Mouse (Mus musculus) neural tube, embryonic 13.5 days (tissue): ENCODE results near the gene Klra1. TPM values are rescaled to one million over a fixed set of nuclear protein-coding genes. Genes with fewer than 3 reads are reported as not detected.
"Not testable (repeated sequence)": the region's sequence is repeated elsewhere in the genome, so short reads cannot be mapped to it uniquely, and the experiment has no call there.

ENCODE experiments used
- ATAC-seq: fragments of 200-750 bp; cut with Nextera tagmentation; 2 replicates; pipeline ENCODE4 v1.8.0; 2017; ENCODE audit warnings: low read depth, mild to moderate bottlenecking, moderate TSS enrichment, moderate library complexity
- H3K27ac ChIP-seq: fragments of 300-500 bp; sonication (generic); replicated peaks from 2 replicates; pipeline ENCODE4 v1.5.1; 2015; ENCODE audit warnings: moderate library complexity, mild to moderate bottlenecking, inconsistent platforms
- H3K27me3 ChIP-seq: fragments of 300-500 bp; sonication (generic); 2 replicates; pipeline ENCODE4 v1.6.1; 2015; ENCODE audit warnings: mild to moderate bottlenecking, inconsistent platforms
- H3K36me3 ChIP-seq: fragments of 300-500 bp; sonication (generic); 2 replicates; pipeline ENCODE4 v1.6.1; 2015; ENCODE audit warnings: mild to moderate bottlenecking, inconsistent platforms
- H3K4me1 ChIP-seq: fragments of 300-500 bp; sonication (generic); replicated peaks from 2 replicates; pipeline ENCODE4 v1.6.1; 2015; ENCODE audit warnings: inconsistent platforms
- H3K4me2 ChIP-seq: fragments of 300-500 bp; sonication (generic); 2 replicates; pipeline ENCODE4 v1.6.1; 2015; ENCODE audit warnings: inconsistent platforms, mild to moderate bottlenecking, moderate library complexity
- H3K4me3 ChIP-seq: fragments of 300-500 bp; sonication (generic); 2 replicates; pipeline ENCODE4 v1.5.1; 2015; ENCODE audit warnings: mild to moderate bottlenecking, inconsistent platforms
- H3K9ac ChIP-seq: fragments of 300-500 bp; sonication (generic); 2 replicates; pipeline ENCODE4 v1.6.1; 2015; ENCODE audit warnings: moderate library complexity, mild to moderate bottlenecking, inconsistent platforms
- H3K9me3 ChIP-seq: fragments of 300-500 bp; sonication (generic); 2 replicates; pipeline ENCODE4 v1.6.1; 2016; ENCODE audit warnings: inconsistent platforms
- WGBS: fragments of 180-500 bp; shearing (Covaris S2); methylation state at CpG from one replicate; pipeline ENCODE4 v1.1.7; 2015; 5-methylcytosine and 5-hydroxymethylcytosine counted together
- polyA plus RNA-seq: library from polyadenylated mRNA; unstranded; fragments of >200 nt; fragmentation: Nextera tagmentation; extraction: Ambion mirVana; gene quantifications from 2 replicates; pipeline ENCODE4 v1.2.1, GENCODE M21; 2015

Gene Klra1
- not detected in 2 replicates for polyA plus RNA-seq

DNA sequence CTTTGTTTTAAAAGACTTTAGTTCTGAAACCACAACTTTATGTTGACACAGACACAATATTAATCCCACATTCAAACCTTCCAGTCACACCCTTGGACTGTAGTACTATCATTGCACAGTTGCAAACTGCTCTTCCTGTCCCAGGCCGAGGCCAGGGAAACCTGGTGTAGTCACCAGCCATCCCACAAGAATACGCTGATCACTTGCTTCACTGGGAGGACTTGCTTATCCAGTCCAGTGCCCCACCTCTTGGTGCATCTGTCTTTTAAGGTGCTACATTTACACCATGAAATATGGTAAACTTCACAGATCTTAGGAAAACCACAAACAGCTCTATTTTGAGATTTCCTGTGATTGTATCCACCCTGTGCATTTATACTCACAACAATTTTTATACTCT is at the start of gene Klra1:
Gene Klra1, minus strand, starts transcription at position 125 of the 400 bp plus-strand sequence.
- H3K27me3 ChIP-seq: no peaks in the 10 kb centered on the region
- H3K9me3 ChIP-seq: peaks cover 18% of the 10 kb centered on the region
- H3K36me3 ChIP-seq: no peaks in the 10 kb centered on the region
- H3K27ac ChIP-seq: no peak within 1 kb of the TSS
- no peak within 1 kb of the TSS for H3K4me2 ChIP-seq
- H3K4me1 ChIP-seq: no peaks in the 10 kb centered on the region
- WGBS: 82% methylated on average over 2 of the region's 2 CpGs
- no peak within 1 kb of the TSS for H3K9ac ChIP-seq
- no peak within 1 kb of the TSS for H3K4me3 ChIP-seq
- no peak for ATAC-seq

DNA sequence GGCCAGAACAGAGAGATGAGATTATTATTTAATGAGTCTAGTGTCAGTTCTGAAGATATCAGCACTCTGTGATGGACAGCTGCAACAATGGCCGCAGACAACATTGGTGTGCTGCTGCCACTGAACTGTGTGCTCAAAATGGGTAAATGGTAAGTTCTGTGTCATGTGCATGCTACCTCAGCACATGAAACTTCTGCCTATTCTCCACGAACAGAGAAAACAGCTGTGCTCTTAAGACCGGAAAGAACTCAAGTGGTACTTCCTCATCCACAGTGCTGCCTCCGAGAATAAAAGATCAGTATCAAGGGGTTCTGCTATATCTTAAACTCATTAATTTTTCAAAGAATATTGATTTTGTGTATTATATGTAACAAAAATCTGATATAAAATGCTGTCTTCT is 42.8 kb upstream of the Klra1 start:
- no peak for ATAC-seq
- peaks cover 17% of the 10 kb centered on the region; the same call in 1 of the 2 replicates for H3K9me3 ChIP-seq
- no peak overlapping the region for H3K9ac ChIP-seq
- no peaks in the 10 kb centered on the region for H3K36me3 ChIP-seq
- no peak overlapping the region for H3K4me2 ChIP-seq
- no peaks in the 10 kb centered on the region for H3K27me3 ChIP-seq
- H3K27ac ChIP-seq: no peak overlapping the region
- no peaks in the 10 kb centered on the region for H3K4me1 ChIP-seq
- H3K4me3 ChIP-seq: no peak overlapping the region
- WGBS: 91% methylated on average over 4 of the region's 4 CpGs

DNA sequence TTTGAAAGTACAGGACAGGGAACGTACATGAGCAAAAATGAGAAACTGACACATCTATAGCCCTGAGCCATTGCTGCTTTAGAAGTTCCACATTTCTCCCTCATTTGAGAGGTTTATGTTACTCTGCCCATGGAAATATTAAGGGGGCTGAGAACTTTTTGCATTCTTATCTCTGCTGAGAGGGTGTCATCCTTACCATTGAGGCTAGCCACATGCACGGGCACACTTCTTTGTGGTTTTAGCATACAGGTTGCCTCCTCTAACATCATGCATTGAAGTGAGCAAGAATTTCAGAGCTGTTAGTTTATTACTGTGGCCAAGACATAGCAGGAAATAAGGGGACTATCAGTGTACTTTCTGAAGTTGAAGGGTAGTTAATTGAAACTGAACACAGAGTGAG is 32.5 kb upstream of the Klra1 start:
- ATAC-seq: no peak
- Histone ChIP-seq H3K4me2 (no peak overlapping the region), H3K4me1 (no peaks in the 10 kb centered on the region), H3K9me3 (peaks cover 41% of the 10 kb centered on the region), H3K9ac (no peak overlapping the region), H3K27ac (no peak overlapping the region), H3K27me3 (no peaks in the 10 kb centered on the region), H3K36me3 (no peaks in the 10 kb centered on the region), H3K4me3 (no peak overlapping the region)
- 89% methylated on average over 2 of the region's 2 CpGs for WGBS

DNA sequence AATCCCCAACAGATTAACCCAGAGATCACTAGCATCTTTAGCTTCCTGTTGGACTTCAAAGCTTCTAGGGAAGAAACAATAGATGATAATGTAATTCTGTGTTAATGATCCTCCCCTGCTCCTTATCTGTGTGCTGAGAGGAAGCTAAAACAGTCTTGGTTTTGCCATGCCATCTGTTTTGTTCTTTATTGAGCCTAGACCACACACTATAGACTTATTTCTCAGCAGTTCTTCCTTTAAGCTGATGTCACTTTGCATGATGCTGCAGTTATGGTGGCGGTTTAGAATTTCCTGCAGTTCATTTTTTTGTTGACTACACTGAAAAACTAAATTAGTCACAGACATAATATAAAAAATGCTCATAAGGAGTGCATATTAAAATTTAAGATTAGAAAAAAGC is 18.2 kb upstream of the Klra1 start:
- peaks cover 30% of the 10 kb centered on the region for H3K9me3 ChIP-seq

DNA sequence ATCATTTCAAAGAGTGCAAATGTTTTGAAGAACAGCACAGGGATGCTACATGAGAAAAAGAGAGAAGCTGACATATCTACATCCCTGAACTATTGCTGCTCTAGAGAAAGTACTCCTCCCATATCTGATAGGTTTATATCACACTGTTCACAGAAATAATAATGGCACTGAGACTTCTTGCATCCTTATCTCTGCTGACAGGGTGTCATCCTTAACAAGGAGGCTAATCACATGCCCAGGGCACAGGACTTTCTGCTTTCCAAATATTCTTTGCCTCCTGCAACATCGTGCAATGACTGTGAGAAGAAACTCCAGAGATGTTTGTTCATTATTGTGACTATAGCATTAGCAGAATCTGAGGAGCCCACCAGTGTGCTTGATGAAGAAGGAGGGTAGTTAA is 871 bp downstream of the Klra1 start:
- Histone ChIP-seq H3K4me3 (no peak overlapping the region), H3K9me3 (peaks cover 18% of the 10 kb centered on the region), H3K4me2 (no peak overlapping the region), H3K4me1 (no peaks in the 10 kb centered on the region), H3K36me3 (no peaks in the 10 kb centered on the region), H3K27me3 (no peaks in the 10 kb centered on the region), H3K27ac (no peak overlapping the region), H3K9ac (no peak overlapping the region)
- 49% methylated on average over 1 of the region's 1 CpGs for WGBS
- no peak for ATAC-seq

More for the DNA sequence above, 18.2 kb upstream of the Klra1 start:
- ATAC-seq: no peak
- Histone ChIP-seq H3K4me2 (no peak overlapping the region), H3K4me1 (no peaks in the 10 kb centered on the region), H3K27me3 (no peaks in the 10 kb centered on the region), H3K4me3 (no peak overlapping the region), H3K27ac (no peak overlapping the region), H3K9ac (no peak overlapping the region), H3K36me3 (no peaks in the 10 kb centered on the region)
- 63% methylated on average over 1 of the region's 1 CpGs for WGBS

DNA sequence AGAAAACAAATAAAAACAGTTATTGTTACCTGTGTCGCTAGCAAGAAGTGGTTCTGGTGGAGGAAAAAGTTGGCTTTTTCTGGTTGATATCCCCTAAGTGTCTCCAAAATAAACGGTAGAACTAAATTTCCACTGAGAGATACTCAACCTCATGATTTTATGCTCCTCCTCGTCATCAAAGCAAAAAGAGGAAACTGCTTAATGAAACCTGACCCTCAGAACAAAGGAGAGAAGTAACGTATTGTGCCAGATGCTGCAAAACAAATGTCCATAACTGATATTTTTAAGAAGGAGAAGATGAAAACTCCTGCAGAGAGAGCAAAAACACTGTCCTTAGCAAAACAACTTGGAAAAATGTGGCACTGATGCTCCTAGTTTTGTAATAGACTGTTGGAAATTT is 4.3 kb downstream of the Klra1 start:
- H3K27ac ChIP-seq: no peak overlapping the region
- no peak for ATAC-seq
- WGBS: 82% methylated on average over 4 of the region's 4 CpGs
- H3K9ac ChIP-seq: no peak overlapping the region
- H3K4me3 ChIP-seq: no peak overlapping the region
- H3K36me3 ChIP-seq: no peaks in the 10 kb centered on the region
- no peaks in the 10 kb centered on the region for H3K4me1 ChIP-seq
- H3K4me2 ChIP-seq: no peak overlapping the region
- H3K27me3 ChIP-seq: no peaks in the 10 kb centered on the region
- H3K9me3 ChIP-seq: peaks cover 21% of the 10 kb centered on the region

DNA sequence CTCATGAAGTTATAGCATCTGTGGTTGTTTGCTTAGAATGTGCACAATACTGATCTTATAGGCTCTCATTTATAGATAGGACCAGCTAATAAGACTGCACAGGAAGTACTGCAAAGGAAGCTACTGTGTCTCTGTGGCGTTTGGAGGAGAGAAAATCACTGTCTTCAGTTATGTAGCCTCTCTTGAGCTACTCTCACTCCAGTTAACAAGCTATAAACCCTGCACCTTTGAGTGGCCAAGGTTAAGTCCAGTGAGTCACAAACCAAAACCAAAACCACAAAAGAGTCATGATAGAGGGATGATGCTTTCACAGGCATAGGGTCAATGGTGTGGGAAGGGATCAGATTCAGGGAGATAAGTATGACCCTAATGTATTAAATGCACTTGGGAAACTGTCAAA is 41.3 kb downstream of the Klra1 start:
- not testable (repeated sequence) for H3K4me1 ChIP-seq, H3K27me3 ChIP-seq, H3K4me2 ChIP-seq, H3K27ac ChIP-seq, H3K4me3 ChIP-seq, H3K36me3 ChIP-seq, ATAC-seq, H3K9ac ChIP-seq, H3K9me3 ChIP-seq
- WGBS: 56% methylated on average over 1 of the region's 1 CpGs

DNA sequence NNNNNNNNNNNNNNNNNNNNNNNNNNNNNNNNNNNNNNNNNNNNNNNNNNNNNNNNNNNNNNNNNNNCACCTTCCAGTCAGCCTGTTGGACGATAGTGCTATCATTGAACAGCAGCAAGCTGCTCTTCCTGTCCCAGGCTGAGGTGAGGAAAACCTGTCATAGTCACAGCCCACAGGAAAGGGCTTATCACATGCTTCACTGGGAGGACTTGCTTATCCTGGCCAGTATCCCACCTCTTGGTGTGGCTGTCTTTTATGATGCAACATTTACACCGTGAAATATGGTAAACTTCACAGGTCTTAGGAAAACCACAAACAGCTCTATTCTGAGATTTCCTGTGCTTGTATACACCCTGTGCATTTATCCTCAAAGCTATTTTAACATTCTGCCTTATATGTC is 44.7 kb downstream of the Klra1 start:
- not testable (repeated sequence) for H3K9me3 ChIP-seq, H3K27me3 ChIP-seq, H3K27ac ChIP-seq, H3K9ac ChIP-seq, H3K36me3 ChIP-seq, ATAC-seq, H3K4me2 ChIP-seq, H3K4me1 ChIP-seq, H3K4me3 ChIP-seq
- 85% methylated on average over 2 of the region's 2 CpGs for WGBS

DNA sequence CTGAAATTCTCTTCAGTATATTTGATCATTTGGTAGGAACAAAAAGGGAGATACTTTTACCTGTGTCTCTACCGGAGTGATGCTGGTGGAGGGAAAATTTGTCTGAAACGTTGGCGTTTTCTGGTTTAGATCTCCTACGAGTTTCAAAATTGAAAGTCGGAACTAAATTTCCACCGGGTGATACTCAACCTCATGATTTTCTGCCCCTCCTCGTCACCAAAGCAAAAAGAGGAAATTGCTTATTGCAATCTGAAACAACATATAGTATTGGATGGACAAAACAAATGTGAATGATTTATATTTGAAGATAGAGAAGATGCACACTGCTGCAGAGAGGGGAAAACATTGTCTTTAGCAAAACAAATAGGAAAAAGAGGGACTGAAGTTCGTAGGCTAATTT is 49.3 kb downstream of the Klra1 start, which contains the start of gene Klra3:
Gene Klra3, minus strand, starts transcription at position 164 of the 400 bp plus-strand sequence.
- 84% methylated on average over 8 of the region's 8 CpGs for WGBS
- no peaks in the 10 kb centered on the region for H3K36me3 ChIP-seq
- H3K27ac ChIP-seq: no peak within 1 kb of the TSS
- no peaks in the 10 kb centered on the region for H3K4me1 ChIP-seq
- no peak within 1 kb of the TSS for H3K9ac ChIP-seq
- no peak within 1 kb of the TSS for H3K4me3 ChIP-seq
- no peaks in the 10 kb centered on the region for H3K9me3 ChIP-seq
- H3K27me3 ChIP-seq: no peaks in the 10 kb centered on the region
- ATAC-seq: no peak
- H3K4me2 ChIP-seq: no peak within 1 kb of the TSS

Other genes starting within 250 kb of the Klra1 start
- gene Klra9, start 193.8 kb downstream of the Klra1 start, polyA plus RNA-seq: not detected in 2 replicates
- not detected in 2 replicates for gene Klra7, start 153.6 kb downstream of the Klra1 start, polyA plus RNA-seq
- not detected in 2 replicates for gene Klra10, start 104.9 kb downstream of the Klra1 start, polyA plus RNA-seq
- not detected in 2 replicates for gene Klra3, start 49.3 kb downstream of the Klra1 start, polyA plus RNA-seq